Mouse (Mus musculus): ENCODE results near the gene Zfp385a.

GRCm38 (mm10) chr15:103382075-103382474, 42.2 kb upstream of the Zfp385a start:
- no peak for TF ChIP-seq CTCF (IDR thresholded peaks at IDR 0.05; ENCODE audit: low read depth)
- TF ChIP-seq EP300 (IDR thresholded peaks at IDR 0.05; ENCODE audit: low read depth), result no peak

Measured in liver, postnatal 0 days (tissue).